Mouse (Mus musculus): ENCODE data around the gene Irgm1.

DNA sequence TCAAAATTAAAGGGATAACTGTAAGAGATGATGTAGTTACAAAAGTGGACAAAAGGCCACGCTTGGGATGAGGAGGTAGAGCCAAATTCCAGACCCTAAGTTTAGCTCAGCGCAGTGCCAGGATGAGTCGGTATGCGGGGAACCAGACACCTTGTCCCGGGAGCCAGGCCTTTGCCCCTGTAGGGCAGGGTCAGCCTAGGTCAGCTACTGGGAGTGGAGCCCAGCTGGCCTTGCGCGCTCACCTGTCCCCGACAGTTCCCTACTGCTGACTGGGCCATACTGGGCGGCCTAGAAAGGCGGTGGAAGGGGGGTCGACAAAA, 34.5 kb downstream of the Irgm1 start:
- no peak for TF ChIP-seq CTCF (IDR thresholded peaks at IDR 0.05; ENCODE audit: low read depth, low read length)
- TF ChIP-seq EP300 (IDR thresholded peaks at IDR 0.05; ENCODE audit: insufficient read depth, low read depth, low read length) = no peak

All from ES-Bruce4 (cell line).